Mouse (Mus musculus) forebrain, embryonic 14.5 days (tissue): ENCODE measurements at regions not wholly inside any gene's neighbourhood (a gene's known extent, or its start where the extent isn't known, plus 50 kb on each side); places are given as distances from the start of the nearest gene placed in this dataset.
A peak's percentile ranks its signal among the peaks of the same experiment; 100 is the strongest.

ENCODE experiments used
- ATAC-seq: fragments of 200-750 bp; cut with Nextera tagmentation; 2 replicates; pipeline ENCODE4 v1.8.0; 2017; ENCODE audit warnings: mild to moderate bottlenecking, moderate library complexity
- DNase-seq: peaks from one replicate; pipeline ENCODE4 v3.0.0-alpha.2; 2015; ENCODE audit warnings: low spot score
- H3K27ac ChIP-seq: fragments of 300-500 bp; sonication (generic); 2 replicates; pipeline ENCODE4 v1.5.1; 2014; ENCODE audit warnings: low read depth, mild to moderate bottlenecking, control low read depth, low read length, moderate library complexity
- H3K27me3 ChIP-seq: fragments of 300-500 bp; sonication (generic); replicated peaks from 2 replicates; pipeline ENCODE4 v1.6.1; 2014; ENCODE audit warnings: low read length, control low read depth, mixed read lengths; ENCODE audit not compliant: control insufficient read depth, insufficient read depth
- H3K36me3 ChIP-seq: fragments of 300-500 bp; sonication (generic); 2 replicates; pipeline ENCODE4 v1.6.1; 2014; ENCODE audit warnings: low read length, control low read depth; ENCODE audit not compliant: control insufficient read depth, insufficient read depth
- H3K4me1 ChIP-seq: fragments of 300-500 bp; sonication (generic); 2 replicates; pipeline ENCODE4 v1.6.1; 2014; ENCODE audit warnings: antibody characterized with exemption, low read length, control low read depth; ENCODE audit not compliant: control insufficient read depth, insufficient read depth
- H3K4me2 ChIP-seq: fragments of 300-500 bp; sonication (generic); 2 replicates; pipeline ENCODE4 v1.6.1; 2014; ENCODE audit warnings: mild to moderate bottlenecking, control low read depth, low read length
- H3K4me3 ChIP-seq: fragments of 300-500 bp; sonication (generic); 2 replicates; pipeline ENCODE4 v1.5.1; 2014; ENCODE audit warnings: low read depth, low read length, control low read depth
- H3K9ac ChIP-seq: fragments of 300-500 bp; sonication (generic); 2 replicates; pipeline ENCODE4 v1.6.1; 2014; ENCODE audit warnings: mild to moderate bottlenecking, low read length, control low read depth, moderate library complexity
- H3K9me3 ChIP-seq: fragments of 300-500 bp; sonication (generic); replicated peaks from 2 replicates; pipeline ENCODE4 v1.6.1; 2016; ENCODE audit warnings: low read length, control low read depth, mixed read lengths; ENCODE audit not compliant: control insufficient read depth
- WGBS: fragments of 180-500 bp; shearing (Covaris S2); extraction: QIAGEN DNeasy Blood & Tissue Kit; methylation state at CpG from one replicate; pipeline ENCODE4 v1.1.7; 2014; 5-methylcytosine and 5-hydroxymethylcytosine counted together

- no peak overlapping the region for H3K27ac ChIP-seq
- no peak overlapping the region for H3K4me2 ChIP-seq
- no peaks in the 10 kb centered on the region for H3K9me3 ChIP-seq
- DNase-seq (peak; percentile 31), ATAC-seq (peak; percentile 72)
- H3K36me3 ChIP-seq, result no peaks in the 10 kb centered on the region
- 12% methylated on average over 7 of the region's 7 CpGs for WGBS
- H3K4me1 ChIP-seq, result 0 out of 2 replicates have a peak, but pooled peaks cover 3% of the 10 kb centered on the region
- no peak overlapping the region for H3K4me3 ChIP-seq
- no peaks in the 10 kb centered on the region for H3K27me3 ChIP-seq
- H3K9ac ChIP-seq, result no peak overlapping the region
Observed at GRCm38 (mm10) chr5:51888404-51888803, 301.9 kb downstream of the Dhx15 start.

- no peak for DNase-seq
- no peaks in the 10 kb centered on the region for H3K27me3 ChIP-seq
- no peaks in the 10 kb centered on the region for H3K9me3 ChIP-seq
- H3K9ac ChIP-seq, result no peak overlapping the region
- H3K4me2 ChIP-seq, result no peak overlapping the region
- no peak overlapping the region for H3K27ac ChIP-seq
- H3K4me3 ChIP-seq, result no peak overlapping the region
- 72% methylated on average over 4 of the region's 4 CpGs for WGBS
- ATAC-seq, result no peak
- no peaks in the 10 kb centered on the region for H3K4me1 ChIP-seq
- H3K36me3 ChIP-seq, result no peaks in the 10 kb centered on the region
Observed at GRCm38 (mm10) chr5:51882594-51882993, 307.7 kb downstream of the Dhx15 start.

- Histone ChIP-seq H3K4me2 (no peak overlapping the region), H3K9ac (no peak overlapping the region), H3K27me3 (no peaks in the 10 kb centered on the region), H3K36me3 (no peaks in the 10 kb centered on the region), H3K4me1 (no peaks in the 10 kb centered on the region), H3K27ac (no peak overlapping the region), H3K9me3 (no peaks in the 10 kb centered on the region), H3K4me3 (no peak overlapping the region)
- WGBS, result 93% methylated on average over 3 of the region's 3 CpGs
- no peak for DNase-seq
- no peak for ATAC-seq
Observed at GRCm38 (mm10) chr5:51882173-51882572, 308.1 kb downstream of the Dhx15 start.

- Histone ChIP-seq H3K27ac (no peak overlapping the region), H3K36me3 (no peaks in the 10 kb centered on the region), H3K9me3 (no peaks in the 10 kb centered on the region), H3K9ac (no peak overlapping the region), H3K27me3 (no peaks in the 10 kb centered on the region), H3K4me2 (no peak overlapping the region), H3K4me3 (no peak overlapping the region), H3K4me1 (no peaks in the 10 kb centered on the region)
- 94% methylated on average over 2 of the region's 2 CpGs for WGBS
- ATAC-seq, result no peak
- no peak for DNase-seq
Observed at GRCm38 (mm10) chr5:51876846-51877245, 309.3 kb upstream of the Ppargc1a start.

GRCm38 (mm10) chr5:51873571-51873970, 306.0 kb upstream of the Ppargc1a start:
- 93% methylated on average over 5 of the region's 5 CpGs for WGBS
- H3K9me3 ChIP-seq, result no peaks in the 10 kb centered on the region
- no peaks in the 10 kb centered on the region for H3K4me1 ChIP-seq
- no peaks in the 10 kb centered on the region for H3K36me3 ChIP-seq
- DNase-seq, result no peak
- no peak overlapping the region for H3K27ac ChIP-seq
- ATAC-seq, result no peak
- no peaks in the 10 kb centered on the region for H3K27me3 ChIP-seq
- H3K4me3 ChIP-seq, result no peak overlapping the region
- H3K9ac ChIP-seq, result no peak overlapping the region
- H3K4me2 ChIP-seq, result no peak overlapping the region

- no peak overlapping the region for H3K9ac ChIP-seq
- no peaks in the 10 kb centered on the region for H3K4me1 ChIP-seq
- no peak for ATAC-seq
- no peaks in the 10 kb centered on the region for H3K36me3 ChIP-seq
- no peaks in the 10 kb centered on the region for H3K27me3 ChIP-seq
- no peak overlapping the region for H3K27ac ChIP-seq
- WGBS, result 77% methylated on average over 12 of the region's 12 CpGs
- no peak overlapping the region for H3K4me2 ChIP-seq
- no peak overlapping the region for H3K4me3 ChIP-seq
- DNase-seq, result peak; percentile 19
- H3K9me3 ChIP-seq, result no peaks in the 10 kb centered on the region
Observed at GRCm38 (mm10) chr5:51871735-51872134, 304.2 kb upstream of the Ppargc1a start.

- no peaks in the 10 kb centered on the region for H3K4me1 ChIP-seq
- no peak overlapping the region for H3K4me3 ChIP-seq
- no peak overlapping the region for H3K4me2 ChIP-seq
- no peak overlapping the region for H3K27ac ChIP-seq
- no peak overlapping the region for H3K9ac ChIP-seq
- no peaks in the 10 kb centered on the region for H3K36me3 ChIP-seq
- DNase-seq (peak; percentile 8), ATAC-seq (no peak)
- no peaks in the 10 kb centered on the region for H3K9me3 ChIP-seq
- WGBS, result 87% methylated on average over 18 of the region's 18 CpGs
- no peaks in the 10 kb centered on the region for H3K27me3 ChIP-seq
Observed at GRCm38 (mm10) chr5:51868223-51868713, 300.7 kb upstream of the Ppargc1a start.

- DNase-seq, result no peak
- Histone ChIP-seq H3K9ac (no peak overlapping the region), H3K36me3 (no peaks in the 10 kb centered on the region), H3K4me2 (no peak overlapping the region), H3K9me3 (no peaks in the 10 kb centered on the region), H3K4me3 (no peak overlapping the region), H3K4me1 (no peaks in the 10 kb centered on the region), H3K27me3 (no peaks in the 10 kb centered on the region), H3K27ac (no peak overlapping the region)
- ATAC-seq, result no peak
- WGBS, result 73% methylated on average over 2 of the region's 2 CpGs
Observed at GRCm38 (mm10) chr5:51866002-51866401, 298.5 kb upstream of the Ppargc1a start.

GRCm38 (mm10) chr5:51860496-51860895, 293.0 kb upstream of the Ppargc1a start:
- WGBS, result 88% methylated on average over 5 of the region's 5 CpGs
- H3K27ac ChIP-seq, result no peak overlapping the region
- H3K4me3 ChIP-seq, result no peak overlapping the region
- no peaks in the 10 kb centered on the region for H3K36me3 ChIP-seq
- ATAC-seq (no peak), DNase-seq (no peak)
- no peaks in the 10 kb centered on the region for H3K27me3 ChIP-seq
- H3K9me3 ChIP-seq, result no peaks in the 10 kb centered on the region
- no peak overlapping the region for H3K4me2 ChIP-seq
- H3K4me1 ChIP-seq, result no peaks in the 10 kb centered on the region
- H3K9ac ChIP-seq, result no peak overlapping the region
